Mouse (Mus musculus) heart, embryonic 11.5 days (tissue): ENCODE measurements at regions not wholly inside any gene's neighbourhood (a gene's known extent, or its start where the extent isn't known, plus 50 kb on each side); places are given as distances from the start of the nearest gene placed in this dataset.

ENCODE experiments used
- ATAC-seq: fragments of 200-750 bp; cut with Nextera tagmentation; replicated peaks from 2 replicates; pipeline ENCODE4 v1.8.0; 2017; ENCODE audit warnings: moderate library complexity; ENCODE audit not compliant: insufficient number of reproducible peaks, low FRiP score, low TSS enrichment
- H3K27ac ChIP-seq: fragments of 300-500 bp; sonication (generic); 2 replicates; pipeline ENCODE4 v1.5.1; 2014; ENCODE audit warnings: mild to moderate bottlenecking, low read depth, low read length
- H3K27me3 ChIP-seq: fragments of 300-500 bp; sonication (generic); 2 replicates; pipeline ENCODE4 v1.6.1; 2014; ENCODE audit warnings: mild to moderate bottlenecking, low read length, mixed read lengths; ENCODE audit not compliant: control insufficient read depth, insufficient read depth
- H3K36me3 ChIP-seq: fragments of 300-500 bp; sonication (generic); 2 replicates; pipeline ENCODE4 v1.6.1; 2014; ENCODE audit warnings: mild to moderate bottlenecking, low read length, moderate library complexity, mixed read lengths; ENCODE audit not compliant: control insufficient read depth, insufficient read depth
- H3K4me1 ChIP-seq: fragments of 300-500 bp; sonication (generic); 2 replicates; pipeline ENCODE4 v1.6.1; 2014; ENCODE audit warnings: low read length; ENCODE audit not compliant: control insufficient read depth, insufficient read depth
- H3K4me2 ChIP-seq: fragments of 300-500 bp; sonication (generic); 2 replicates; pipeline ENCODE4 v1.6.1; 2014; ENCODE audit warnings: mild to moderate bottlenecking, moderate library complexity
- H3K4me3 ChIP-seq: fragments of 300-500 bp; sonication (generic); 2 replicates; pipeline ENCODE4 v1.5.1; 2014; ENCODE audit warnings: low read depth, low read length
- H3K9ac ChIP-seq: fragments of 300-500 bp; sonication (generic); 2 replicates; pipeline ENCODE4 v1.6.1; 2014; ENCODE audit warnings: mild to moderate bottlenecking, low read depth, low read length, moderate library complexity
- H3K9me3 ChIP-seq: fragments of 300-500 bp; sonication (generic); replicated peaks from 2 replicates; pipeline ENCODE4 v1.6.1; 2016; ENCODE audit warnings: low read length; ENCODE audit not compliant: control insufficient read depth
- WGBS: fragments of 180-500 bp; shearing (Covaris S2); extraction: QIAGEN DNeasy Blood & Tissue Kit; methylation state at CpG from one replicate; pipeline ENCODE4 v1.1.7; 2014; ENCODE audit not compliant: insufficient replicate concordance; 5-methylcytosine and 5-hydroxymethylcytosine counted together

GRCm38 (mm10) chr10:111893941-111894340 lies 78.5 kb upstream of the Krr1 start:
- Histone ChIP-seq H3K4me1 (peaks cover 3% of the 10 kb centered on the region; the same call in 1 of the 2 replicates), H3K27me3 (no peaks in the 10 kb centered on the region), H3K9me3 (no peaks in the 10 kb centered on the region), H3K9ac (no peak overlapping the region), H3K27ac (no peak overlapping the region), H3K4me3 (no peak overlapping the region), H3K36me3 (no peaks in the 10 kb centered on the region), H3K4me2 (no peak overlapping the region)
- no peak; the same call in 1 of the 2 replicates for ATAC-seq
- 68% methylated on average over 8 of the region's 8 CpGs for WGBS

GRCm38 (mm10) chr10:111897361-111897760 lies 75.1 kb upstream of the Krr1 start:
- Histone ChIP-seq H3K27me3 (no peaks in the 10 kb centered on the region), H3K9ac (no peak overlapping the region), H3K4me1 (peaks cover 10% of the 10 kb centered on the region), H3K27ac (no peak overlapping the region), H3K36me3 (no peaks in the 10 kb centered on the region), H3K9me3 (no peaks in the 10 kb centered on the region), H3K4me2 (no peak overlapping the region), H3K4me3 (no peak overlapping the region)
- 48% methylated on average over 3 of the region's 3 CpGs for WGBS
- ATAC-seq = no peak

- H3K9ac ChIP-seq = no peak overlapping the region
- H3K27ac ChIP-seq = peak overlapping the region; percentile 30; the same call in 1 of the 2 replicates
- peaks cover 7% of the 10 kb centered on the region for H3K4me1 ChIP-seq
- H3K4me2 ChIP-seq = peak overlapping the region; percentile 40
- H3K27me3 ChIP-seq = no peaks in the 10 kb centered on the region
- H3K36me3 ChIP-seq = no peaks in the 10 kb centered on the region
- no peak for ATAC-seq
- H3K4me3 ChIP-seq = no peak overlapping the region
- WGBS = 55% methylated on average over 17 of the region's 17 CpGs
- no peaks in the 10 kb centered on the region for H3K9me3 ChIP-seq
These were observed 71.4 kb upstream of the Krr1 start for GRCm38 (mm10) chr10:111900723-111901716.

GRCm38 (mm10) chr10:111903956-111904355 lies 68.5 kb upstream of the Krr1 start:
- WGBS = 92% methylated on average over 8 of the region's 8 CpGs
- Histone ChIP-seq H3K36me3 (no peaks in the 10 kb centered on the region), H3K4me1 (peaks cover 7% of the 10 kb centered on the region), H3K9ac (no peak overlapping the region), H3K4me2 (no peak overlapping the region), H3K4me3 (no peak overlapping the region), H3K27ac (no peak overlapping the region), H3K27me3 (no peaks in the 10 kb centered on the region), H3K9me3 (no peaks in the 10 kb centered on the region)
- no peak for ATAC-seq

- Histone ChIP-seq H3K27ac (no peak overlapping the region), H3K27me3 (no peaks in the 10 kb centered on the region), H3K4me1 (no peaks in the 10 kb centered on the region), H3K9me3 (no peaks in the 10 kb centered on the region), H3K4me3 (no peak overlapping the region), H3K9ac (no peak overlapping the region), H3K4me2 (no peak overlapping the region), H3K36me3 (no peaks in the 10 kb centered on the region)
- WGBS = 73% methylated on average over 5 of the region's 5 CpGs
- no peak for ATAC-seq
These were observed 64.6 kb upstream of the Krr1 start for GRCm38 (mm10) chr10:111907836-111908235.

- Histone ChIP-seq H3K9me3 (no peaks in the 10 kb centered on the region), H3K4me3 (no peak overlapping the region), H3K4me1 (no peaks in the 10 kb centered on the region), H3K27me3 (no peaks in the 10 kb centered on the region), H3K27ac (no peak overlapping the region), H3K4me2 (no peak overlapping the region), H3K36me3 (no peaks in the 10 kb centered on the region), H3K9ac (no peak overlapping the region)
- ATAC-seq = no peak
- 92% methylated on average over 6 of the region's 6 CpGs for WGBS
These were observed 59.9 kb upstream of the Krr1 start for GRCm38 (mm10) chr10:111912561-111912960.

- H3K36me3 ChIP-seq = no peaks in the 10 kb centered on the region
- H3K4me1 ChIP-seq = no peaks in the 10 kb centered on the region
- no peaks in the 10 kb centered on the region for H3K9me3 ChIP-seq
- 83% methylated on average over 20 of the region's 20 CpGs for WGBS
- ATAC-seq = no peak
- no peaks in the 10 kb centered on the region for H3K27me3 ChIP-seq
- H3K9ac ChIP-seq = no peak overlapping the region
- no peak overlapping the region for H3K27ac ChIP-seq
- H3K4me2 ChIP-seq = no peak overlapping the region
- no peak overlapping the region for H3K4me3 ChIP-seq
These were observed 59.2 kb upstream of the Krr1 start for GRCm38 (mm10) chr10:111913066-111913785.

- no peak overlapping the region for H3K27ac ChIP-seq
- H3K4me1 ChIP-seq = no peaks in the 10 kb centered on the region
- no peaks in the 10 kb centered on the region for H3K9me3 ChIP-seq
- H3K4me3 ChIP-seq = no peak overlapping the region
- no peaks in the 10 kb centered on the region for H3K27me3 ChIP-seq
- no peak overlapping the region for H3K9ac ChIP-seq
- H3K4me2 ChIP-seq = no peak overlapping the region
- no peak for ATAC-seq
- 80% methylated on average over 4 of the region's 4 CpGs for WGBS
- H3K36me3 ChIP-seq = no peaks in the 10 kb centered on the region
These were observed 58.2 kb upstream of the Krr1 start for GRCm38 (mm10) chr10:111914231-111914630.
